Mouse (Mus musculus) right cerebral cortex, postnatal 25 days (tissue): ENCODE results near the gene Syk.

Source experiments
- DNase-seq: peaks from one replicate; pipeline ENCODE4 v3.0.0; 2022

Gene Syk

DNA sequence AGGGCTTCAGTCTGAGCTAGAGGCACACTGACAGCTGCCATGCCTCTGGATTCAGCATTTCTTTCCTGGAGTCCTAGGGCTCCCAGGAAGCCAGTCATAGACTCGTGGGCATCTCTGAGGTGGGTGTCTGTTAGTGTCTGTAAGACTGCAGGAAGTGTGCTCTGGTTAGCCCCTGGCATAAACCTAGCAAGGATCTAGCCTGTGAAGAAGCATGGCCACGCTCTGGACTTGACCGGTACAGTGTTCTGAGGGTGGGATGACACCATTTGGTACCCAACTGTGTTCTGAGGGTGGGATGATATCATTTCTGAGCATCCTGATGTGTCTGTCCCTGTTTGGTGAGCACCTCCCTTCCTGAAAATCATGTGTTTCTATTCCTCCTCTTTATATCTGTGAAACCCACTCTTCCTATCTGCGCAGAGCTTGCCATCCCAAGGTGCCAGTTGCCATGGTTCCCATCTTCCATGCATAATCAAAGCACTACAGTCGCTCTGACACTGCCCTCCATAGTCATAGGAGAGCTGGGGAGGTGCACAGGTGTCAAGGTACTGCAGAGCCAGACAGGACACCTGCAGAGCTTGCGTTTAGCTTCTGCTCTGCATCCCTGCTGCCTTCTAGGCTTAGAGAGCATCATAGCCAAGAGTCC is 20.9 kb downstream of the Syk start:
- no peak for DNase-seq

DNA sequence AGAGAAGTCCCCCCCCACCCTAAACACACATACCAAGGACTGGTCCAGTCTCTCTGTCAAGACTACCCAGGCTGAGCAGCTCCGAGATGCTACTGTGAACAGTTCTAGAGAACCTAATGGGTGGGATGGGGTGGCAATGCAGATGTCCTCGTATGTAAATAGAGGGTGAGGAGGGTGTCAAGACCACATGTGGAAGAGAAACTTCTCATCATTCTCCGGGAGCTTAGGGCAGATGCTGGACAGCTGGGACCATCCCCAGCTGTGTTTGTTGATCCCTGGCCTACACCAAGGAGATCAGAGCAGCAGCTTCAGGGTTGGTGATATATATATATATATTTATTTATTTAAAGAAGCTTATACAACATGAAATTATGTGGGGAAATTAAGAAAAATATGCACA is 22.0 kb downstream of the Syk start:
- DNase-seq: no peak

DNA sequence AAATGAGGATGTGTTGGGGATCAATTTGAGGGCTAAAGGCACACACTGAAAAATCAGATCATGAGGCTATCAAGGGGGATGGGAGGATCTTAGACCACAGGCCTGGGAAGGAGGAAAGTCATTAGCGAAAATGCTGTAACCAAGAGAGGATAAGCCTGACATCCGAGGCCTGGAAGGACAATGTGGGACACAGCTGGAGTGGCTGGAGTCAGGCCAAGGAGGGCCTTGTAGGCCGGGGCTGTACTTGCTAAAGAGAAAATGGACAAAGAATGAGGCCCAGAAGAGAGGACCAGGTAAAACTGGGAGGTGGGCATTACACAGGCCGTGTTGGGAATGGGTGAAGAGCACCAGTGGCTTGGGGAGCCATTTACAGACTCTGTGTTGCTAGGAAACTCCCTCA is 22.9 kb downstream of the Syk start:
- DNase-seq: no peak

DNA sequence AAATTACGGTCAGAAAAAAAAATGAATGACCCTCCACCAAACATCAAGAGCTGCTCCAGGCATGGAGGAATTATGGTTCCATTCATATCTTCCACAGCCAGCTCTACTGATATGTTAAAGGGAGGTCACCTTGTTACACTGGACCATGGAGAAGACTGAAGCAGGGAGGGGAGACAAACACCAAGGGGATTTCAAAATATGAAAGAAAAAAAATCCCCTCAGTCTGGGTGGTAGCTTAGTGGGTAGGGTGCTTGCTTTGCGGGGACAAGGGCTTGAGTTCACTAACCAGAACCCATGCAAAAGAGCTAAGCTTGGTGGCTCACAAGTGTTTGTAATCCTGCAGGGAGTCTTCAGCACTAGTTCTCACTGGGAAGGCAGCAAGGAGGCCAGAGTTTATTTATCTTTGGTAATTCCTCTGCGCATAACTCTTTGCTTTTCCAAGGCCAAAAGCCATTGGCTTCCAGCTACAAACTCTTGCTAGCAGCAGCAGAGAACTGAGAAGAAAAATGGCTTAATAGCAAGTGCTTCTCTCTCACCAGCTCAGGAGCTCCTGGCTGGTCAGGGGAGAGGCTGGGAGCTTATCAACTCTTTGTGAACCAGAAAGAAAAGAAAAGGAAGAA is 23.8 kb downstream of the Syk start:
- DNase-seq: no peak

DNA sequence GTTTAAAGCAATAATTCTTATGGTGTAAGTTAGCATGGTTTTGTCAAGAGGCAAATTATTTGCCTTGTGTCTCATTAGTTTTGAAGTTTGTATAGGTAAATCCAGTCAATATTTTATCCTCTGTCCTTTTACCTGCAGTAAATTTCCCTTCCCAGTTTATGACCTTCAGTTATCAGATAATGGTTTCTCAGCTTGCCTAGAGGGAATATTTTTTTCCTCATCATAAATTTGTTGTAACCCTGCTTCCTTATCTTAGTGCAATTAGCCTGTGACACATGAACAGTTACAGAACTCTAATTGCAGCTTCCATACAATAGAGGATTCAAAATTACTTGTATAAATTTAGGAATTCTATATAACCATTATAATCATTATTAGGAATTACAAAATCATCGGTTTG is 25.0 kb downstream of the Syk start:
- no peak for DNase-seq

DNA sequence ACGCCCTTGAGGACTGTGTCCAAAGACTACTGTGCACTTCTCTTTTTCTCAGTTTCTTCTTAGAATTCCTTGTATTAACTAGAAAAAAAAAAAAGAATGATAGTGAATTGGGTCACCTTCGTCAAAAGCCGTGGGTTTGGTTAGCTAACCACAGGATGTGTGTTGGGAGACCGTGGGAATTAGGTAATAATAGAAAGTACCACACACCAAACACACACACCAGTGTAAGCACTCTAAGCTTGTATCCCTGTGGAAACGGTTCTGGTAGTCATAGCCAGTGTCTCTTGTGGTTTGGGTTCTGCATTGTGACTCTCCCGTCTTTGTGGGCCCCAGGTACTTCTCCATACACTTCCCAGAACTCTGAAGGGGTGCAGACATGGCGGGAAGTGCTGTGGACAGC is 27.5 kb downstream of the Syk start:
- DNase-seq: no peak

DNA sequence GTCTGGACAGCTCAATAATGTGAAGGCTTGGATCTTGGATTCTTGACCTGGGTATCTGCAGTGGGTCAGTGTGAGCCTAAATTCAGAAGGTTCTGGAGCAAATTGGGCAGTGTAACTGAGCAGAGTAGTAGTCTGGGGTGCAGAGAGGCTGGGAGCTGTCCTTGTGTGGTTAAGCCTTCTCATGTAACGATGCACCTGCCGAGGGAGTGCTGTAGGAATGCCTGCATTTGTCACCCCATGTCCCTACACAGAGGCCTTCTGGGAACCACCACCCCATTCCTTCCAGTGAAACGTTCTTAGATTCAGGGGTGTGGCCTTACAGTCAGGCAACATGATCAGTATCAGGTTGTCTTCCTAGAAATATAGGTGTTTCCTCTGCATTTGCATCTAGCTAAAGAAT is 30.3 kb downstream of the Syk start:
- no peak for DNase-seq

DNA sequence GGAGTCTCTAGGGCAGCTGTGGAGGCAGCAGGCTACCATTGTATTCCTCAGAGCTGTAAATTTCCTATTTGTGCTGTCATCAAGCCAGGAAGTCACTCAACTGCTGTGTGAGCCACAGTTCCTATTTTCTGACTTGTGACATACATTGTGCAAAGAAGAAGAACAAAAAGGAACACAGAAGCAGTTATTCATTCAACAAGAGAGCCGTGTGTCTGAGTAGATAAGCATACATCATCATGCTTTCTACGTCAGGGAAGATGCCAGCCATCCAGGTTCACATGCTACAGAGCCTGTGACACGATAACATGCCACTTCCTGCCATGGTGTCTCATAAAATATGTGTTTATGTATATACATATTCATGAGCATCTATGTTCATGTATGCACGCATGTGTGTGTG is 32.1 kb downstream of the Syk start:
- DNase-seq: no peak

DNA sequence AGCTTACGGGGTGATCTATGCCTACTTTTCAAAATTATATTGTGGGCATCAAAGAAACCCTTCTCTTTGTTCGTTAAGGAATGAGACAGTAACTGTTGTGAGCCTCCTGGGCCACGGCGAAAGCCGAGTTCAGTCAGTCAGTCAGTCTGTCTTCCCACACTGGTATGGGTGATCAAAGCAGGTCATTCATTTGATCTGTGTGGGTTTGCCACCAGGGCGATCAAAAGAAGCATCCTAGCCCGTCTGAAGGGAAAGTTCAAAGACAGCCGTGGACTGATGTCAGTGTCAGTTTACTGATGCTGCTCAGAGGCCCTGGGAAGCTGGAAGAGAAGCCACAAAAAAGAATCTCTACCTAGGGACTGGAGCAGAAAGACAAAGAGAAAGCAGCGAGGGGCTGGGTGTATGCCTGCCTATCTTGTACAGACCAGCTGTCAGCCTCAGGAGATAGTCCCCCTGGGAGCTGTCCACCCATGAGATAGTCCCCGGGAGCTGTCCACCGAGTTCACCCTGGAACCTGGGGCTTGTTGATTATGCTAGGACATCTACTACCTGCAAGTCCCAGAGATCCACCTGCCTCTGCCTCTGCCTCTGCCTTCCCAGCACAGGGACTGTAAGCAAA is 34.2 kb downstream of the Syk start:
- no peak for DNase-seq

DNA sequence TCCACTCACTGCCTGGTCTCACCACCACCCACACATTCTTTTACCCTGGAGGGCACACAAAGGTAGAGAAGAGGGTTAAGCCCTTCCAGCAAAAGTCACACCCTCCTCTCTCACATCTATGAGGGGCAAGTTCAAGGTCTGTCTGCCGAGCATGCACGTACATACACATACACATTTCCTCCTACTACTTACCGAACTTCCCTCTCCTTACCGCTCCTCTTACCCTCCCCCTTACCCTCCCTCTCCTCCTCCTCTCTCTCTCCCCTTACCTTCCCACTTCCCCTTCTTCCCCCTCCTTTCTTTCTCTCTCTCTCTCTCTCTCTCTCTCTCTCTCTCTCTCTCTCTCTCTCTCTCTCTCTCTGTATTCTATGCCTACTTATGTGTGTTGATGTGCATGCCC is 35.6 kb downstream of the Syk start:
- no peak for DNase-seq

DNA sequence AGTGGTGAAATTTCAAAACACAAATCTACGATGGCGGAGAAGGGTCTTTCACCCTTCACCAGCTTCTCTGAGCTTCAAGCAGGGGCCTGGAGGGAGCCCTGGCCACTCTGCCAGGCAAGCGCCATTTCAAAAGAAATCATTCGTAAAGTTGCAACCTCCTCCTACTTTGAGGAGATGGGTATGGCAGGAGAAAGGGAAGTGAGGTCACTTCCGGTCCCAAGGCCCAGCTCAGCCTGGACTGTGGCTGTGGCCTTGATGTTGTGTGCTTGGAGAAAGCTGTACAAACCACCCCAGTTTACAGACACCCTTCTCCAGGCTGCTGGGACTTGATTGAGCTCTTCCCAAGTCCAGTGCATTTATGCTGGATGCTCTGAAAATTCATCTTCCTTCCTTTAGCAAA is 36.5 kb downstream of the Syk start:
- DNase-seq: no peak

DNA sequence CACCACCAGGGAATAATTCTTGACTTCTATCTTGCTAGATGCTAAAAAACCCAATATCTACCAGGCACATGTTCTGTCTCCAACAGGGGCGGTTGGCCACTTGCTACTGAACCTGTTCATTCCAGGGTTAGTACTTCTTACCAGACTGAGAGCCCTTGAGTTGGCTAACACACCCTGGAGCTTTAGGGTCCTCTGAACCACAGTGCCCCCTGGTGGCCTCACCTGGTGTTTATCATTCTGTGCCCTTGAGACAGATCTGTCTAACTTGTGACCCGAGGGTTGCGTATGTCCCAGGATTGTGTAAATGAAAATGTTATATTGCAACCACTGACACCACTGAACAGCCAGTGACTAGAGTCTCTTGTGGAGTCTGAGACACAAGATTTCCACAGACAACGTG is 41.1 kb downstream of the Syk start:
- DNase-seq: peak; percentile 32

DNA sequence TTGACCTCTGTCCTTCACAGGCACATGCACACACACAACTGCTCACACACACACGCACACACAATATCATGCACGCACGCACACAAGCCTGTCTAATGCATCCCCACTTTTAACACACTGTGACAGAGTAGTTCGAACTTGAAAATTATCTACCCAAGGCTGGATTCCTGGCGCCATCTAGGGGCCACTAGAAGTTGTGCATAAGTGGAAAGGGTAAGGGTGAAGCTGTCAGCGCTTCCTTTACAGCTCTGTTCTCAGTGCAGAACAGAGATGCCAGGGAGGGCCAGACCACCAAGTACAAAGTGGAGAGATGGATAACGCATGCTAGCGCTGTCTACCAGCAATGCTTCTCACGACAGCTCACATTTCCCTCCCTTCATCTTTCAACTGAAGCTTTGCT is 45.6 kb downstream of the Syk start:
- DNase-seq: peak; percentile 31

DNA sequence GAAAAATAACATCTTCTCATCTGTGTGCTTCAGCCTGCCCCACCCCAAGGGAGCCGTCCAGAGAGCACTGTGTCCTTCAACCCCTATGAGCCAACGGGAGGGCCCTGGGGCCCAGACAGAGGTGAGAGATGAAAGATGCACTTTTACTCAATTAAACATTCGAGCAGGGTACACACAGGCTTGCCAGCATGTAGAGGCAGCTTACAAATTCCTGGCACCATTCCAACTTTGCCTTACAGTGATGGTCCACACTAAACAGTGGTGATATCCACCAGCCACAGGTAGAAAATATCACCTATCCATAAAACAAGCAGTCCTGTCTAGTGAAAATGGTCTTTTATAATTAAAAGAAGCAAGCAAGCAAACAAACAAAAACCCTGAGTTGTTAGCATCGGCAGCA is 48.7 kb downstream of the Syk start:
- DNase-seq: no peak

DNA sequence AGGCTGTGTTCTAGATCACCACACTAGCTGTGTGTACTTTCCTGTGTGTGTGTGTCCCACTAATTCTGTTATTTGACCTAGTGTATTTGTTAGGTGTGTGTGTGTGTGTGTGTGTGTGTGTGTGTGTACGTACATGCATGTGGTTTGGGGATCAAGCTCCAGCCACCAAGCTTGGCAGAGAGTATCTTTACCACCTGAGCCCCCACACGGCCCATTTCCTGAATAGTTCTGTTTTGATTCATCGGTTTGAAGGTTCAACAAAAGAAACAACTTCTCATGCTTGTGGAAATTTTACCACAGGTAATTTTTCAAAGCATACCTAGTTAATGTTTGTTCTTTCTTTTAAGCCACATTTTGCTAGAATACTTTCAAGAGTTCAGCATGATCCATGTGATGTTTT is 52.5 kb downstream of the Syk start:
- DNase-seq: no peak

DNA sequence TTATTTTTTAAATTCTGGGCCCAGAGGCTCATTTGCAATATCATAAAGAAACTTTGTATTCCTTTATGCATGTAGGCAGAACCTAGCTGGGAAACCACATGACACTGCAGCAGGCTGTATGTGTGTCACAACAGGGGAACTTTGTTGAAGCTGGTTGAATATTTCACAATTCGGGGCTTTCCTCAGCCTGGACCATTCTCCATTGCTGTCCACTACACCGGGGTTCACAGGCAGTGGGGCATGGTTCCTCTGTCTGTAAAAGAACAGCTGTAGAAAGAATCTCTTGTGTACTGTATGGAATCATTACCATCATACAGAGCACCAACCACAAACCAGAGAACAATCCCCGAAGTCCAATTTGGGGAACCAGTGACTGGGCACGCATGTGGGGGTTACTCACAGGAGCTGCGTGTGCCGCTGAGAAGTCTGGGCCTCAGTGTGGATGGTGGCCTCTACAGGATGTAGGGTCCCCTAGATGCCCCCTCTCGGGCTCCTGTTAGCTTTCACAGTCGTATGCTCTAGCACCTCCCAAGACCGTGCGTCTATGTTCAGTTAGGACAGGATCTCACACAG is 53.3 kb downstream of the Syk start:
- no peak for DNase-seq

DNA sequence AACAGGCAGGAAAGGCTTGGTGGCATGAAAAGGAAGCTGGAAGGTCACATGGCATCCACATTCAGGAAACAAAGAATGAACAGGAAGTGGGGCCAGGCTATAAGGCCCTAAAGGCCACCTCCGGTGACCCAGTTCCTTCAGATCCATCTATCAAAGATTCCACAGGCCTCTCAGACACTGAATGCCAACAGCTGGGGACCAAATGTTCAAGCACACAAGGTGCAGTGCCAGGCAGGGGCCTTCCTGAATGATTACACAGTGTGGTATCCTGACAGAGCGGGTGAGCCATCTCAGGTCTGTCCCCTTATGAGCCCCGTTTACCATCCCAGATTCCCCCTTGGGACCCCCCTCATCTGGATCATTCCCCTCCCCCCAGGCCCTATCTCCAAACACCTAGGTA is 63.6 kb downstream of the Syk start:
- no peak for DNase-seq

DNA sequence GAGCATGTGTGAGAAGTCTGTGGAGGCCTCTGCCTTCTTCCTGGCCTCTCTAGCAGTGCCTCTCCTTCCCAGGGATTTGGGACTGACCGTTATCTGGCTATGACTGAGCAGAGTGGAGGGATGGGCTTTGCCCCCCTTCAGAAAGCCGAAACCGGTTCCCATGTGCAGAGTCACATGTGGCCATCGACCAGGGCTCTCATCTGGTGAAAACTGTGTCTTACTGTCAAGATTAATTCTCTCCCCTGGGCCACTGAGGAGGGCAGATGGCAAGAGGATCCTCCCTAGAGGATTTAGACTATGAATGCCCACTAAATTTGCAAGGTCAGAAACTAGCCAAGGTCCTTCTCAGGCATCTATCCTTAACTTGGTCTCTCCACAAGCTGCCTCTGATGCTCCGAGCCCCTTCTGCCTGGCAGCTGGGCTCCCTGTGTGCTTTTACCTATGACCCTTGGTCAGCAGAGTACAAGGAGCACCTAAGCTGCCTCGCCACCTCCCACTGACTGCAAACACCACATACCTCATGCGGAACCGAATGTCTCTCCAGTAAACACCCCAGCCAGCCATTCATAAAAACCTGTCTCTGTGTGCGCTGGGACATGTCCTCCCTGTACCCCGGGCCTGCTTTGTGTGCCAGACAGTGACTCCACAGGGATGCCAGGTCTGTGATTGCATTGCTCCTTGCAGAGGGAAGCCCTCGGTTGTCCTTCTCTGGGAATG is 65.2 kb downstream of the Syk start:
- DNase-seq: no peak

DNA sequence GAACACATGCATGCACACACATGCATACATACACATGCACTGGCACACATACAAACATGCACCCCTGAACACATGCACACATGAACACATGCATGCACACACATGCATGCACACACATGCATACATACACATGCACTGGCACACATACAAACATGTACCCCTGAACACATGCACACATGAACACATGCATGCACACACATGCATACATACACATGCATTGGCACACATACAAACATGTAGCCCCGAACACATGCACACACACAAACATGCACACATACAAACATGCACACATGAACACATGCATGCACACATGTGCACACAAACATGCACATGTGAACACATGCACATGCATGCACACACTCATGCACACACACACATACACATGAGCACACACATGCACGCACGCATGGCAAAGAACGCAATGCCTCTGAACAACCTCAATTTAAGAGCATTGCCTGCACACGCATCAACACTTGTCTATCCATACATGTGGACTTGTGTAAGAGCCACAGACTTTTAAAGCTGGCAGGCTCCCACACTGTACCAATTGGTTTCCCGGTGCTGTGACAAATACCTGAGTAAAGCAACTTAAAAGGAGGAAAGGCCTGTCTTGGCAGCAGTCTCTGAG is 66.9 kb downstream of the Syk start:
- no peak for DNase-seq

DNA sequence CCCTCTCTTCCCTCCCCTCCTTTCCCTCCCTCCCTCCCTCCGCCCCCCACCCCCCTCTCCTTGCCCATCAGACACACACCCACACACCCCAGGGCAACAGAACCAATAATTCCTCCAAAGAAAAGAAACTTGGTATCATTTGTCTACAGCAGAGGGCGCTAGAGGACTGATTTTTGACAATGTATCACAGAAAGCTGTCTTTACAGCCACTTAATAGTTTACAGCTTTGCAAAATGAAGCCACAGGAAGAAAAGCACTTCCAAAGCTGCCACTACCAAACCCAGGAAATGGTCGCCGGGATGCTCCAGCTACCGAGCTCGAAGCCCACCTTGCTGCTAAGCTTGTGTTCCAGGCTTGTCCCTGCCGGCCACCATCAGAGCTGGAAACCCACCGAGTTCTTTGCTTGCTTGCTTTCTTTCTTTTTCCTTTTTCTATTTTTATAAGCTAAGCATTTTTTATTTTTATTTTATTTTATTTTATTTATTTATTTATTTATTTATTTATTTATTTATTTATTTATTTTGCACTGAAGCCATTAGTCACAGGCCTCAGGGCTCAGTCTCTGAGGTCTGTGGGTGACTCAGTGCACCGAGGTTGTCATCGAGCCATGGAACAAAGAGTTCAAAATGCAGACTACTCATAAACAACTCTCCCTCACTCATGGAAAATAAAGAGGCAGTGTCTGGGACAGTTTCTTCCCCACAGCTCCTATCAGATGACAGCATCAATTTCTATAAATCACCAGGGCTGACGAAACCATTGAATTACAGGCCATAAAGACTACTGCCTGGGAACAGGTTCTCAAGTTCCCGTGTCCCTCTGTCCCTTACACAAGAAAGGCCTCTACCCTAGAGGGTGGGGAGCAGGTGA is 68.6 kb downstream of the Syk start:
- no peak for DNase-seq

DNA sequence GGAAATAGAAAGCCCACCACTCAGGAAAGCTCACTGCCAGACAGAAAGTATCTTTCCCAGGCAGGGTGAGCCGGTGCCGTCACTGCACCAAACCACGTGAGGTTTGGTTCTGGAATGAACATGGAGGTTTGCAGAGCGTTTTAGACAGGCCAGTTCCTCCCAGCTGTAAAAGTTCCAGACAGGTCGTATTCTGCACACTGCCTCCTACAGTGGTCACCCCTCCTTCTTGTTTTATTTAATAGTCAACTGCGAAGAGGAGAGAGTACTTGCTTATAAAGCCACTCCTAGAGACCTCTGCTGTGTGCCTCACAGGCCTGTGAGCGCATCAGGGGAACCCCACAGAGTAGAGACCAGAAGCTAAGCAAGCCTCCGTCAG is 69.3 kb downstream of the Syk start:
- no peak for DNase-seq

DNA sequence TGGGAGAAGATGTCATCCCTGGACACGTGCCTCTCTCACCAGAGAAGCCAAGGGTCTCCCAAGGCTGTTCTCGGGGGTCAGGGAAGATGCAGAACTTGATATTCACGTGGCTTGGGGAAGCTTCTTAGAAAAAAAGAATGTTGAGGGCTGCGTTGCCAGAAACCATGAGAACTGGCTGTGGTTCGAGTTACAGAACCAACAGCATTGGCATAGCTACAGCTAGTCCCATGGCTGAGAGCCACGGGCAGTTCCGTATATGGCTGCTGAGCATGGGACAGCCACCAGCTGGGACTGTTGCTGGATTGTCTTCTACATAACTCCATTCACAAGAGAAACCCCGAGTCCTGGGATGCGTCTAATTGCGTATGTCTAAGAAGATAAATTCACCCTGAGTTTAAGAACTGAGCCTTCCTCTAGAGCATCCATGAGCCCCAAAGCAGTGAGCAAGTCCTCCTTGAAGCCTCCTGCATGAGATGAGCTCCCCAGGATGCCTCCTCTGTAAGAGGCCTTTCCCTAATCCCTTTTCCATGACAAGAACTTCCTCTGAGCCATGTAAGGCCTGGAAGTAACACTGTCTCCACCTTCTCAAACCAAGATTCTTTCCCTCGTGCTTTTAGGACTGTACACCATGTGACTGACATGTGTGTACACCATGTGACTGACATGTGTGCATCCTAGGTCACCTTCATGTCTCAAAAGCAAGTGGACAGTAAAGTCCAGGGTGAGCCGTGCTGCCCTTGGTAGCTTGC is 71.3 kb downstream of the Syk start:
- no peak for DNase-seq
